Mouse (Mus musculus) frontal cortex, postnatal 25 days (tissue): ENCODE measurements at regions not wholly inside any gene's neighbourhood (a gene's known extent, or its start where the extent isn't known, plus 50 kb on each side); places are given as distances from the start of the nearest gene placed in this dataset.
A peak's percentile ranks its signal among the peaks of the same experiment; 100 is the strongest.

Experiments used
- DNase-seq, 2 experiments: peaks; one replicate each; pipeline ENCODE4 v3.0.0; 2022; ENCODE audit warnings: low spot score in 2 of 2

DNA sequence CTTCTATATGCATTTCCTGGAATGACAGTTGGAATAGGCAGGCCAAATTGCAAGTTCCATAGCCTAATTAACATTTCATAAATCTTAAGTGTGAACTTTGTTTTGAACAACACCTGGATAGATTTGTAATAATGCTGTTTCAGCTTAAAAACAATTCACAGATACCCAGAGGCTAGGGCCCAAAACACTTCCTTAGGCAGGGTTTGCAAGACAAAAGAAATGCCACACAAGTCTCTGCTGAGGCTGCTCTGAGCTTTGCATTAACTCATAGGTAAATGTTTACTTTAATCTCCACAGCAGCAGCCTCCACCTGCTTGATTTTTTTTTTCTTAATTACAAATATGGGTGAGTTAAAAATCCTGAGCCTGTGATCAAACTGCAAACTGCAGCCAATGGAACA, 118.4 kb downstream of the Gnat3 start:
- no peak for DNase-seq

GRCm38 (mm10) chr5:18082219-18082618, 119.9 kb downstream of the Gnat3 start:
- DNase-seq, result no peak

DNA sequence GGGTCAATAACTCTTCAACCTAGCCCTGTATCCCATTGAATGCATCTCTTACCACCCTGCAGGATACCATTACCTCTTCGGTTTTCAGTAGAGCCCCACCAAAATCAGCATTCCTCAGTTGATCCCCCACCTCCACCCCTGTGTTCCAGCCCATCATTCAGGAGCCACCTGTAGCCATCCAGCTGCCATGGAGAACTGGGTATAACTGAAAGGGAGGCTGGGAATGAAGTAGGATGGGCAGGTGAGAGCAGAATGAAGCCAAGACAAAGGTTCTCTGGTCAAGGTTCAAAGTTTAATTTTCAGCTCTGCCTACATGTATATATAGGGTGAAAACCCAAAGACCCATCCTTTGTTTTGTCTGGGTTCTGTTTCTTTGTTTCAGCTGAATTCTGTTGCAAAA, 121.4 kb downstream of the Gnat3 start:
- no peak for DNase-seq

DNA sequence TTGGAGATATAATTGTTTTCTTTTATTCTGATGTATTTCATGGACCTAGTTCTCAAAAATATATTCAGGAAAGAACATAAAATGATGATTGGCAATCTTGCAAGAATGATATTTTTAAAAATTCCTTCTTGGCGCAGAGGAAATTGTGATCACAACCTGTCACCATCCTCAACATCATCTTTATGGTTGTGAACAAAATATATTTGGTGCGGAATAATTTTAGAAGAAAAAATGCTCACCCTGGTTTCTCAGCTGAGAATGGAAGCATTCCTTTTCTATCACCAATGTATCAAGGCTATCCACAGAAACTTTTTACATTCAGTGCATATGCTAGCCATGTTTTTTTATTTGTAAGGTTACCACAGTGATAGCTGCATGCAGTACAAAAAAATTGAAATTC, 123.1 kb downstream of the Gnat3 start:
- no peak for DNase-seq

DNA sequence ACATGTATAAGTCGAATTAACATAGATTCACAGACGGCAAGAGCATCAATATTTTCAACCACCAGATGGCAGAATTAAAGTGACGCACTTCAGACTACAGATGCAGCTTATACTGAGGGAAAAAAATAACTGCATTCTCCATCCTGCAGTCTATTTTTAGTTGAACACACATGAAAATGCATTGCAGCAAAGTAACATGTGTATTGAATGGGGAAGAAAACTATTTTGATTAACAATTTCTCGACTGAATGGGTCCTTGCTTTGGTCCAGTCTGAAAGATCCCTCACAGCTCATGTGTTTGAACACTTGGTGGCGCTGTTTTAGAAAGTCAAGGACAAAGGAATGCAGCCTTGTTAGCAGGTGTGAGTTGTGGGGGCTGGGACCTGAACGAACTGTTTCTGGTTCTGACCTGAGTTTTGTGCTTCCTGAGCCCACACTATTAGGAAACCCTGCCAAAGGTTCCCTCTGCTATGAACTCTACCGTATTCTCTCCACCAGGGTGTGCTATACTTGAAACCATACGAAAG, 125.6 kb downstream of the Gnat3 start:
- peak in 1 of 2 experiments; percentile 20 for DNase-seq

DNA sequence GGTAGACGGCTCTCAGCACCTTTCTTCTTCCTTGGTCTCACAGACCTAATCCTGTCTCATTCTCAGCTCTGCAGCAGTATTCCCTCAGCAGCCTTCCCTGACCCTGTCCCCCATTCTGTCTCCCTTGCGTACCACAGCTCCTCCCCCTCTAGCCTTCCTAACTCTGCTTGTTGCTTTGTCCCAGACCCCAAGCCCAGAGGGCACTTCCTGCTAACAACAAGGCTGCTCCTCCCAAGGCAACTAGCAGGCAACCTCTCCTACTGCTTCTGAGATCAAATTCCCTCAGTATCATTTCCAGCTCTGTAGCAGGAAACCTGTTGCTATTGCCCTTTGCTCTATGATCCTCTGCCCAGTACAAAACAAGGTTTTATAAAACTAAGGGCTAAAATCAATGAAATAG, 127.6 kb downstream of the Gnat3 start:
- no peak for DNase-seq

DNA sequence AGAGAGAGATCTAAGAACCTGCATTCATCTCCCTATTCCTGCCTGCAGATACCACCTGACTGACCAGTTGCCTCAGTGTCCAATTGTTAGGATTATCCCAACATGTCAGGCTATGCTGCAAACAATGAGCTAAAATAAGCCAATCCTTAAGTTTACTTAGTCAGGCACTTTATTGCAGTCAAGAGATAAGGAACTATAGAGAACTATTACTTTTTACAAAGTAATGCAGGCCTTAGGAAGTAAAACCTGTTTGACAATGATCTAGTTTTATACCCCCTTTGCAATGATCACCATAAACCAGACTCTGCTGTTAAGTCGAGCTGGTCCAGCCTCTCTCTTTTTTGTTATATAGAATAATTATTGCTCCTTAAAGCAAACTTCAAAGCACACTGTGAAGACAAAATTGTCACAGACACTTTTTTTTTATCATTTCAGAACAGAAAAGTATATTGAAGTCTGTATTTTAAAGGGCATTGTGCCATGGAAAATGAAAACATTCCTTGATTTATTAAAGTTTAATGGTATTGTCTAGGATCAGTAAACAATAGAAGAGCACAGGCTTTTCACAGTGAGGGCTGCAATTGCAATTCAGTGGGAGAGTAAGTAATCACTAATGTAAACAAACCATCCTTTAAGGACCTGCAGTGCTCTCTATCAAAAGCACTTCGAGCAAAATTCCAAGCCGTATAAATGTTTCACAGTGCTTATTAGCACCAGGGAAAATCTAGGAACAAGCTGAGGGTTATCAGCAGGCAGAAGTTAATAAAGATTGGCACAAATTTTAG, 152.7 kb downstream of the Gnat3 start:
- DNase-seq, result no peak

DNA sequence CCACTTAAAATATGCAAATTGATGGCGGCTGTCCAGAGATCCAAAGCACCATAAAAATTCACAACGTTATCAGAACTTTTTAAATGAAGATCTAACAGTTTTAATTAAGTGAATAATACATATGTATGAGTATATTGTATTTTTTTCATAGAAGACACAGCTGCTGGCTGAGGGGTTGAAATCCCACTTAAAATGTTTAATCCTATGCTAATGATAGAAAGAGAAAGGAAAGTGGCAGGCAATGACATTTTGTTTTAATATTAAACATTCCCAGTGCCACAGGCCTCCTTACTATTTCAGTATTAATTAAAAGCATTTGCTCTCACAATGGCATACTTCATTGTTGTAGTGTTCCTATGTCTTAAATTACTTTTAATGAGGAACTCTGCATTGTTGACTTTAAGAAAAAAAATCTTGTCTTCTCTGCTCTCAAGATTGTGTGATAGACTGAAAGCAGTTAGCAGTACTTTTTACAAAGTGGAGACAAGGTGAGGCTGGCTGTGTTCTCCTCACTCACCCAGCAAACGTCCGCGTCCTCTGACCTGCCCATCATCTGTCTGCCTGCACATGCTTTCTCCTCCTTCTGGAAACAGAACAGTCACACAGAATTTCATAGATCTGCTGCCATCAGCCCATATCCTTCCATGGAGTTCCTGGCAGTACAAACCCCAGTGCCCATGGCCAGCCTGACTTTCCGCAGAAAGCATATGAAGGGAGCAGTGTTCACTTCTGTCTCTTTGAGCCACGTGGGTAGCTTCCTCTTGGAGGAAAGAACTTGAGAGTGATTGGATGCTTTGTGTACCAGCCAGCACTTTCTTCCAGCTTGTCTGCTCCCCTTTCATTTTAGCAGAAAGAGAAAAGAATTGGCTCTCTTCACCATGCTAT, 173.7 kb downstream of the Gnat3 start:
- no peak for DNase-seq

DNA sequence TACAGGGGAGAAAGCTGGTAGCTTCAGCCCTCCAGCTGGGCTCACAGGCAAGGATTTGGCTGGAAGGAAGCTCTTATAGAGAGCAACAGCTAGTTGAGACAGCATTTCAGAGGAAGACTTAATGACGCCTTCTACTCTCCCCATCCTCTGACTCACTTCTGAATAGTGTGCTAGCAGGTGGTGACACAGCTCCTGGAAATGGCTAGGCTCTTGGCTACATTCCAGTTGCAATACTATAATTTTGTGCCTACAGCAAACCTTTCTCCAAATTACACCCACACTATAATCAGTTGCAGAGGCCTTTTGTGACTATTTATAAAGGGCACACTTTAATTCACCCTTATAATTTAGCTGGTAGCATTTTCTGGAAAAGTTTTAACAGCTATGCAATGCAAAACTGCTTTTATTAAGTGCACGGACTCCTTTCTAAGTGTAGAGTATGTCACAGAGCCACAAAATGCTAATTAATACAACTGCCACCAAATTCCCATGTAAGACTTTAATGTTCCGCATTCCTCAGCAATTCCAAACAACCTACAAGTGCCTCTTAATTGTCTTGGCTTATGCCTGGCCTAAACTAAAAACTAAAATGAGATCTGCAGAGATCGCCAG, 175.2 kb downstream of the Gnat3 start:
- DNase-seq, result peak in 1 of 2 experiments; percentile 8

DNA sequence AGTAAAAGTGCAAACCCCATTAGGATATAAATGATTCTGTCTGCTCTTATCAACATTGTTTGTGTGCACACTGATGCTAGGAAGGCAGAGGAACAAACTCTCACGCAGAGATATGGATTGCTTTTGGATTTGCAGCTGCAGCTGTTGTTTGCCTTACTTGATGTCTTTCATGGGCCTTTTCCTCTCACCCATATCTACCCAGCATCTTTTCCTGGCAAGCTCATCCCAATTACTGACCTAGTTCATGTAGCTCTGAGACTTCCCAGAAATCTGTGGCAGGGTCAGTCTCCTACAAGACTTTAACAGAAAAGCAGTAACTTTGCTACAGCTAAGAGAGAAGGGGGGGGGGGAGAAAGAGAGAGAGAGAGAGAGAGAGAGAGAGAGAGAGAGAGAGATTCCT, 189.9 kb downstream of the Gnat3 start:
- no peak for DNase-seq

- DNase-seq, result no peak
Observed at GRCm38 (mm10) chr5:18153703-18154102, 191.4 kb downstream of the Gnat3 start.

GRCm38 (mm10) chr5:18163515-18163914, 196.6 kb downstream of the Gnai1 start:
- DNase-seq, result no peak

DNA sequence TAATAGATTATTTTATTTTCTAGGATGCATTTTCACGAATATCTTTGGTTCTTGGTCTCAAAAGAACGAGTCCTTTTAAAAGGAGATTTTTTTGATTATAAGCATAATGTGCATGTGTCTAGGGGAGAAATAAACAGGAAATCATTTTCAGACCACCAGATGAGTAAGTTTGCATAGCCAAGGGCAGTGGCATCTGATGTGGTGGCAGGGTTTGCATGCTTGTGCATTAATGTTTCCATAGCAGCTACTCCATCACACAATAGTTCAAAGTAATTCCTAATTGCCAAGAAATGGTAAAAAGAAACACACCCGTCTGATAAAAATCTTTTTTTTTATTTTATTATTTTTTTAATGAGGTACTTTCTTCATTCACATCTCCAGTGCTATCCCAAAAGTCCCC, 182.3 kb downstream of the Gnai1 start:
- no peak for DNase-seq

- no peak for DNase-seq
Observed at GRCm38 (mm10) chr5:18211395-18212057, 148.6 kb downstream of the Gnai1 start.
